Mouse (Mus musculus): ENCODE data around the gene AU018091.
"Not testable (repeated sequence)": the region's sequence is repeated elsewhere in the genome, so short reads cannot be mapped to it uniquely, and the experiment has no call there.

The AU018091 gene

GRCm38 (mm10) chr7:3168925-3169324, at the start of gene AU018091:
AU018091 (minus strand) TSS chr7:3169203.
- no peak for DNase-seq (ENCODE audit: extremely low read depth, low read depth, low spot score)

GRCm38 (mm10) chr7:3217546-3218056, 48.6 kb upstream of the AU018091 start:
- no peak for DNase-seq (ENCODE audit: extremely low read depth, low read depth, low spot score)

- DNase-seq (ENCODE audit: extremely low read depth, low read depth, low spot score), result no peak
Measured at GRCm38 (mm10) chr7:3216331-3216730, 47.3 kb upstream of the AU018091 start.

GRCm38 (mm10) chr7:3213557-3213956, 44.6 kb upstream of the AU018091 start:
- no peak for DNase-seq (ENCODE audit: extremely low read depth, low read depth, low spot score)

GRCm38 (mm10) chr7:3213156-3213555, 44.2 kb upstream of the AU018091 start:
- no peak for DNase-seq (ENCODE audit: extremely low read depth, low read depth, low spot score)

- DNase-seq (ENCODE audit: extremely low read depth, low read depth, low spot score), result no peak
Measured at GRCm38 (mm10) chr7:3212002-3212790, 43.2 kb upstream of the AU018091 start.

GRCm38 (mm10) chr7:3211518-3211917, 42.5 kb upstream of the AU018091 start:
- DNase-seq (ENCODE audit: extremely low read depth, low read depth, low spot score), result no peak

GRCm38 (mm10) chr7:3210605-3211004, 41.6 kb upstream of the AU018091 start:
- DNase-seq (ENCODE audit: extremely low read depth, low read depth, low spot score), result no peak

GRCm38 (mm10) chr7:3206520-3206919, 37.5 kb upstream of the AU018091 start:
- DNase-seq (ENCODE audit: extremely low read depth, low read depth, low spot score), result no peak

GRCm38 (mm10) chr7:3204628-3205027, 35.6 kb upstream of the AU018091 start:
- DNase-seq (ENCODE audit: extremely low read depth, low read depth, low spot score), result no peak

GRCm38 (mm10) chr7:3203890-3204289, 34.9 kb upstream of the AU018091 start:
- DNase-seq (ENCODE audit: extremely low read depth, low read depth, low spot score), result no peak

GRCm38 (mm10) chr7:3201134-3201705, 32.2 kb upstream of the AU018091 start:
- DNase-seq (ENCODE audit: extremely low read depth, low read depth, low spot score), result no peak

GRCm38 (mm10) chr7:3198884-3199283, 29.9 kb upstream of the AU018091 start:
- DNase-seq (ENCODE audit: extremely low read depth, low read depth, low spot score), result no peak

- no peak for DNase-seq (ENCODE audit: extremely low read depth, low read depth, low spot score)
Measured at GRCm38 (mm10) chr7:3195850-3196249, 26.8 kb upstream of the AU018091 start.

GRCm38 (mm10) chr7:3194531-3194930, 25.5 kb upstream of the AU018091 start:
- DNase-seq (ENCODE audit: extremely low read depth, low read depth, low spot score), result no peak

GRCm38 (mm10) chr7:3193905-3194304, 24.9 kb upstream of the AU018091 start:
- DNase-seq (ENCODE audit: extremely low read depth, low read depth, low spot score), result no peak

GRCm38 (mm10) chr7:3193049-3193632, 24.1 kb upstream of the AU018091 start:
- no peak for DNase-seq (ENCODE audit: extremely low read depth, low read depth, low spot score)

- DNase-seq (ENCODE audit: extremely low read depth, low read depth, low spot score), result no peak
Measured at GRCm38 (mm10) chr7:3191971-3192498, 23.0 kb upstream of the AU018091 start.

GRCm38 (mm10) chr7:3186726-3187125, 17.7 kb upstream of the AU018091 start:
- not testable (repeated sequence) for DNase-seq (ENCODE audit: extremely low read depth, low read depth, low spot score)

- DNase-seq (ENCODE audit: extremely low read depth, low read depth, low spot score), result no peak
Measured at GRCm38 (mm10) chr7:3186136-3186535, 17.1 kb upstream of the AU018091 start.

GRCm38 (mm10) chr7:3184394-3184793, 15.4 kb upstream of the AU018091 start:
- no peak for DNase-seq (ENCODE audit: extremely low read depth, low read depth, low spot score)

GRCm38 (mm10) chr7:3180958-3181357, 12.0 kb upstream of the AU018091 start:
- DNase-seq (ENCODE audit: extremely low read depth, low read depth, low spot score), result not testable (repeated sequence)

Data from fat pad, adult 2 months (tissue).